Mouse (Mus musculus): Measurements from ENCODE around the gene Pyy.

GRCm38 (mm10) chr11:102156039-102156785 is 48.6 kb upstream of the Pyy start, which contains the start of gene Tmem101:
- TF ChIP-seq POLR2A (IDR thresholded peaks at IDR 0.05; ENCODE audit: borderline replicate concordance, insufficient read depth, low read length) (peak; percentile 70; the same call in 1 of the 2 replicates), CTCF (IDR thresholded peaks at IDR 0.05; ENCODE audit: borderline replicate concordance, insufficient read depth, low read depth, low read length) (no peak; the same call in 1 of the 2 replicates)

All from cerebellum, adult 2 months (tissue).